Mouse (Mus musculus) kidney, adult 11 months (tissue): ENCODE results near the gene E030018B13Rik.

ENCODE experiments used
- DNase-seq: peaks from one replicate; pipeline ENCODE4 v3.0.0; 2022

E030018B13Rik gene

DNA sequence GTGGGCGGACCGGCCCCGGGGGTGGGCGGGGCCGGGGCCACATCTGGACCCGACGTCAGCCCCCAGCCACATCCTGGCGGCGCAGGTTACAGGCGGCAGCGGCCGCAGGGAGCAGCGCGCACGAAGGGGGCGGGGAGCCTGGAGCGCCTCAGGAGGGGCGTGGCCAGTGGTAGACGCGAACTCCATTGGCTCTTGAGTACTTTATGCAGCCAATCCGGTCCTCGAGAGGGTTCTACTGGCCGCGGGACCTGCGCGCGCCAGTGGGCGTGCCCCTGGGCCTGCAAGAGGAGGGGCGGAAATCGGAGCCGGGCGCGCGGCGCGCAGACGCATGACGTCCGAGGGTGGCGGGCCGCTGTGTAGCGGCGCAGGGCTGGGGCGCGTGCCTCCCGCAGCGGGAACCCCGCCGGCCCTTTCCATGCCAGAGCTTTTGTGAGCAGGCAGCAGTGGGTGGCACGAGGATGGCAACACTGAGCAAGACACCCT is 22.3 kb downstream of the E030018B13Rik start, which contains the start of gene Klf13:
TSS of gene Klf13 (minus strand) at position 2 of the 483 bp plus-strand sequence.
- peak; percentile 99 for DNase-seq

DNA sequence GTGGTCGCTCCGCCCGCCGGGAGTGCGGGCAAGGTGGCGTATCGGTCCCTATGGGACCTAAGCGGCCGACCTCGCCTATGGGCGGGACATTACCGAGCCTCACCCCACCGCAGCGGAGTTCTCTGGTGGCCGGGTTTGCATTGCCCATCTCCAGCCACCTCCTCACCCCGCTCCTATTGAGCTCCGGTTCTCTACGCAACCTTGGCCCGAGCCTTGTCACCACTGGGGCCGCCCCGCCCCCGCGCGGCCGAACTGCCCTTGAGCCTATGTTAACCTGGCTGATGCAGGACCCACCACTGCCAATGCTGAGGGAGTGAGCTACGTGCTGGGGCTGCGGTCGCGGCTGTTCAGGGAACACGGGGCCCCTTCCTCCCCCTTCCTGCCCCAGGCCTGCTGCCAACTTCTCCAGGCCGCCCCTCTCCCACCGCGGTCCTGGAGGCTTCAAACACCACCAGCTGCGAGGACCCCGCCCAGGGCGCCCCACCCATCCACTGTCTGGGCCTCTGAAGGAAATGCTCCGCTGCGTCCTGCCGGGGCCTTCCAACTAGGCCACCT is 22.8 kb downstream of the E030018B13Rik start:
- peak; percentile 87 for DNase-seq

DNA sequence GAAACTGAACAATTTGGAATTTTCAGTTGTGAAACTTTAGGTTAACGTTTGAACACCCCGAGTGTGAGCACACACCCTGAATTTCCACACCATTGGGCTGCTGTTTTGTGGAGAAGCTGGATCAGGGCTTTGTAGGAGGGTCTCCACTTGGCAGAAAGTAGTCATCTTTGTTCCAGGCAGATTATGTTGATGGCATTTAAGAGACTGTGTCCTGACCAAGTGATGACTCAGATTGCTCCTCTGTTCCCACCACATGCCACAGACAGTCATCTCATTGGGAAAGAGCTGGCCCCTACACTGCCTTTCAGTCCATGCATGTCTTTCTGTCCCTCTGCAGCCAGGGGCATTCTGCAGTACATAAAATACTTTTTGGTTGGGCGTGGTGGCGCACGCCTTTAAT is 23.7 kb downstream of the E030018B13Rik start:
- no peak for DNase-seq

DNA sequence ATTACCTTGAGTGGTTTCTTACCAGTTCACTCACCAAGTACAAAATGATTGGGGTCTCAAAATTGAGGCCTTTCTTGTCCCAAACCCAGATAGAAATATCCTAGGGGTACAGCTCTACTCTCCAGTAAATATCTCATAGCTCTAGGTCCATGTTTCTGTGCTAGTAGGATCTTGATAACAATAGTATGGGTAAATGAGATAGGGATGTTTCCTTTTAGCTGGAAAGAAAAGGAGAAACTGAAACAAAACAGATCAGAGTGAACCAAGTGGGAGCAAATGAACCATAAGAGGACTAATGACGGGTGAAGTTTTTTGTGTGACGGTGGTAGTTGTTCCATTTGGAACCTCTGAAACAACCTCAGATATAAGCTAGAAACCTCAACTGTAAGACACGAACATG is 24.4 kb downstream of the E030018B13Rik start:
- no peak for DNase-seq

DNA sequence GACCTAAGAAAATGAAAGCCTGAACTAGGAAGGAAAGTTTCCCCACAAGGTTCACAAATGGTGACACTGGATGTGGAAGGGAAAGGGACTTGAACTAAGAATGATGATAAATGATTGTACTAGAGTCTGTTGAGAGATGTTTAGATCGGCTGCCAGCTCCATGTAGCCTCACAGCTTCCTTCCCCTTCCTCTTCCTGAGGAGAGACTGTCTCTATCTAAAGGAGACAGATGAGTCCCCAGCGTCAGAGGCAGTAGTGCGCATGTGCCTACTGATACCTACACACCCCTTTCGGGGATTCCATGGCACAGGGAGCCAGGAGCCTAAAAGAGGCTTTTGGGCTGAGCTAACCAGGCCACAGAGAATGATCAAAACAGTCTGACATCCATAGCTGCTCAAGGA is 24.8 kb downstream of the E030018B13Rik start:
- DNase-seq: no peak

DNA sequence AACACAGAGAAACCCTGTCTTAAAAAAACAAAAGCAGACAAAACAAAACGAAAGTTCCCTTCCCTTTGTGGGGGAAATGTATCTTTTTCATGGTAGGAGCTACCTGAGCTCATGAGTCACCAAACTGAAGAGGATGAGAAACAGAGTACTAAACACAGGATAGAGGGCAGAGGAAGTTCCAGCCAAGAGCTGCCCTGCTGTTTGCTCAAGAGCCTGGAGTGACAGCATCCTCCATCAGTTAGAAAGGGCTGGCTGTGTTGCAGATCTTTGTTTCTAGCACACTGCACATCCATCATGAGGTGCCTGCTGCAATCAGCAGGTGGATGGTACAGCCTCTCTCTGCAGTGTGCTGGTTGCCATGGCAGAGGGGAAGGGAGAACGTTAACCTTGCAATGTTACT is 27.3 kb downstream of the E030018B13Rik start:
- no peak for DNase-seq

DNA sequence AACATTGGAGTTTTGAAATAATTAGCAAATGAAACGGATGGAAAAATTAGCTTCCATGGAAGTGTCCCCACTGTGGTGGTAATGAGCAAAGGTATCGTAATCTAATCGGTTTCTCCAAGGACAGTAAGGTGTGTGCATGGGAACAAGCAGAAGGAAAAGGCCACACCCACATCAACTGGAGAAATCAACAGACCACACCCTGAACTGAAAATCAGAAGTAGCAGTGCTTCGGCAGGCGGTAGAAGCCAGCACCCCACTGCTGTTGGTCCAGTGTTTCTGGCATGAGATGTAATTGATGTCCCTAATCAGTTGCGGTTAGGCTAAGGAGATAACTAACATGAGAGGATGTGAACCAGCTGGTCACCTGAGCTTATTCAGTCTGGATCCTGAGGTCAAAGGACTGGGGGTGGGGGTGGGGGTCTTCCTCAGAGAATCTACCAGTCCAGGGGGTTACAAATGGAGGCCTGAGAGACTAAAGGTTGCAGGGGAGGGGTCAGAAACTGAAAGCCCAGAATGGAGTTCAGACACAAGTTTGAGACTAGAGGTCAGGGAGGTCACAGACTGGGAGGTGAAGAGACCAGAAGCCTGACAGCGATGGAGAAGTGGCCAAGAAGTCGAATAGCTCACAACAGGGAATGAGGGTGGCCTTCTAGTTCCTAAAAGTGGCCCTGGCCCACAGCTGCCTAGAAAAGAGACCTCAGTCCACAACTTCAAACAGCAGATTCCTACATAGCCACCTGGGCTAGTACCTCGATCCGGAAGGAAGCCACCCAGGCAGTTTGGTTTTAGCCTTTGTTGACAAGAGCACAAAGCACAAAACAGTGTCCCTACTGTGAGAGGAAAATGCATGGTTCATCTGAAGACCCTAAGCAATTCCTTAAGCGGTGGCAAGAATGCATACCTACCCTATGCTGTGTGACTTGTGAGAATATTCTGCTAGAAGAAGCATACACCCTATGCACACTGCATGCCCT is 31.1 kb downstream of the E030018B13Rik start:
- DNase-seq: no peak

DNA sequence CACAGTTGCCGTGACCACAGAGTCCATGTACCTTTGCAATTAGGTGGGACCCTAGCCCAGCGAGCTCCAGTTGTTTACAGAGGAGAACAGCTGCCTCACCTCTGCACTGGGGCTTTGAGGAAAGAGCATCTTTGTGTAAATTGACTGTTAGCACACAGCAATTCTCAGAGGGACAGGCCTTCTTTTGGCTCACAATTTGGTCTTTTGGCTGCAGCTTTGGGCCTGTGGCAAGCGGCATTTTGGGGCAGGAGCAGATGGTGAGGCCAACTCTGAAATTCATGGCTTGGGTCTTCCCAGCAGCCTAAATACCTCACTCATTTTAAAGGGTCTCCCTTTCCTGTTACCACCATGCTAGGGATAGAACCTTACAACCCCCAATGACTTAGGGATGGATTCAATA is 32.5 kb downstream of the E030018B13Rik start:
- DNase-seq: no peak

DNA sequence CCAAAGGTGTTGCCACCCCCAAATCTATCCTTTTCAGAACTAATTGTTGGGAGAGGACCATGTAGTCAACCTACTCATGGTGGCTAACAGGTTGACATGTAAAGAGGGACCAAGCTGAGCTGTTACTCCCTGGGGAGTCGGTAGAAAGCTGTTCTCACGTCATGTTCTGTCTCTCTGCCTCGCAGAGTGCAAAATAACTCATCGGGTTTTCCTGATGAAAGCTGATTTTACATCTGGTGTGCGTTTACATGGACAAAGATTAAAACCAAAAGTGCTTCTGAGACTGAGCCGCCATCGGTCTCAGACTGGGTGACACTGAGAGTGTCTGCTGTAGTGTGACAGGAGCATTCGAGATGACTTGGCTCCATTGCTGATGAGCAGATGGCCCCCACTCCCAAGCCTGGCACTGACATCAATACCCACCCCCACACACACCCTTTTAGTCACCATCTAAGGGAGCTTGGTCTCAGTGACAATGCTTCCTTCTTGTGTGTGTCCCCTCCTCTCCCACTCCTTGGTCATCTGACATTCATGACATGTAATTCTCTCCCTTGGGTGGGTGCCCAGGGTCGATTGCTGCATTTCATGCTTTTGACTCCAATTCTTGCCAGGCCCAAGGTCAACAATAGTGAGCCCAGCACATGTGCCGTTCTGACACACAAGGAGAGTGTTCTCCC is 34.4 kb downstream of the E030018B13Rik start:
- DNase-seq: no peak

DNA sequence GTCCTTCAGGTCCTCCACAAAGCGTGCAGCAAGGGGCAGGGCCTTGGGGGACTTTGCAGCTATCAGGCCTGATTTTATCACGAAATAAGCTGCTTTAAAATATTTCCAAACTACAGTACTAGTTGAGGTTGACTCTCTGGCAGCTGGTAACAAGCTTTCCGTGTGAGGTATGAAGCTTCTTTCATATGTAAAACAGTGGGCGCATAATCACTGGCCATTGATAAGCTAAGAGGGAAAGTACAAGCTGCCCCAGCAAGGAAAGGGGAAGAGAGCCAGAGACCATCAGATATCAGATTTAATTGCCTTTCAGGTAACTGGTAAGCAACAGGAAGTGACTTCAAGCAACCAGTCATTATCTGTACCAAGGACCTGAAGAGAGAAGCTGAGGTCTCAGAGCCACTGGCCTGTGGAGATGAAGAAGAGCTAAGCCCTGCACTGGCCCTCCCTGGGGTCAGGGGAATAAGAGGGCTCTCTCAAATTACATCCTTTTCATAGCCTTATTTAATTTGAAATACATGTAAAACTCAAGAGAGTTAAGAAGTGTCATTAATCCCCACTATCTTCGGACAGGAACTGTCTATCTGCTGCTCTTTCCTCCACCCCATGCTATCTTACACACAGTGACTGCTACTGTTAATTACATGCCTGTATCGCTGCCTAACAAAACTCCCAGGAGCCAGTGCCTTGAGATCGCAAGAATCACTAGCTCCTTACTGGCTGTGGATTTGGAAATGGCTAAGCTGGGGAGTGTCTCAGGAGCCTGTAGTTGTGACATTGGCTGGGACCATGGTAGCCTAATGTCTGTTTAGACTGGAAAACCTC is 35.6 kb downstream of the E030018B13Rik start:
- DNase-seq: no peak

DNA sequence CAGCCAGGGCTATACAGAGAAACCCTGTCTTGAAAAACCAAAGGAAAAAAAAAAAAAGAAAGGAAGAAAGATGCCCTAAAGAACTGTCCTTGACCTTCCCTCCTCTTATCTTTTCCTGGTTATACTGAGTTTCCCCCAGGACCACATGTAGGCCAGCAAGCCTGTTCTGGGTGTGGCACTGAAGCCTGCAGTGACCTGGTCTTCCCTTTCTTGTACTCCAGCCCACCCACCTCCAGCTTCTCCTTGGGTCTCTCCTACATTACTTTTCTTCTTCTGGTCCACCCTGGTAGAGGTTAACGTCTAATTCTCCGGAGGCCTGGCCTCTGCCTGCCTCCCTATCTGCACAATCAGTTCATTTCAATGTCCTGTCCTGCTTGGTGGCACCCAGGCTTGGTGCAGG is 38.8 kb downstream of the E030018B13Rik start:
- no peak for DNase-seq

DNA sequence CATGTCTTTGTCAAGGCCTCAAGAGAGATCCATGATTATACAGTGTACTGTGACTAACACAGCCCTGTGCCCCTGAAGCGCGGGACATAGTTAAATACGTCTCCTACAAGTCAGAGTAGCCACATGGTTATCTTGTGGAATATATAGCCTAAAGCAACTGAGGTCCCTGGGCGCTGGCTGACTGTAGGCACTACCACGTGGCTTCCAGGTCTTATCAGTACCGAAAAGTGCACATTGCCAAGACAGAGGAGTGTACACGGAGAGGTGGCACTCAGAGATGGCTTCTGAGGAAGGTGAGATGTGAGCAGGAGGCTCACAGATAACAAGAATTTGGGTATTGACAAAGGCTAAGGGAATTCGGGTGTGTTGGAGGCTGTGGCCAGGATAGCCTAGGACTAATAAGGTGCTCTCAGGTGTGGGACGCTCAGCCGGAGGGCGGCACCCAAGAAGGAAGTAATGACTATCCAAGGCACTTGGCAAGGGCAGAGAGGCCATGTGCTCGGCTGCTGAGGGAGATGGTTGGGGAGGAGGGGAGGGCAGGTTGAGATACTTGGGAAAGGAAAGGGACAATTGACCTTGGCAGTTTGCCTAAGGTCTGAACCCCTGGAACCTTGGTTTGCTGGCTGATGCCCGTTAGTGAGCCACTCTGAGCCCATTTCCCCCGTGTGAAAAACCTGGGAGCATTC is 39.6 kb downstream of the E030018B13Rik start:
- DNase-seq: no peak

DNA sequence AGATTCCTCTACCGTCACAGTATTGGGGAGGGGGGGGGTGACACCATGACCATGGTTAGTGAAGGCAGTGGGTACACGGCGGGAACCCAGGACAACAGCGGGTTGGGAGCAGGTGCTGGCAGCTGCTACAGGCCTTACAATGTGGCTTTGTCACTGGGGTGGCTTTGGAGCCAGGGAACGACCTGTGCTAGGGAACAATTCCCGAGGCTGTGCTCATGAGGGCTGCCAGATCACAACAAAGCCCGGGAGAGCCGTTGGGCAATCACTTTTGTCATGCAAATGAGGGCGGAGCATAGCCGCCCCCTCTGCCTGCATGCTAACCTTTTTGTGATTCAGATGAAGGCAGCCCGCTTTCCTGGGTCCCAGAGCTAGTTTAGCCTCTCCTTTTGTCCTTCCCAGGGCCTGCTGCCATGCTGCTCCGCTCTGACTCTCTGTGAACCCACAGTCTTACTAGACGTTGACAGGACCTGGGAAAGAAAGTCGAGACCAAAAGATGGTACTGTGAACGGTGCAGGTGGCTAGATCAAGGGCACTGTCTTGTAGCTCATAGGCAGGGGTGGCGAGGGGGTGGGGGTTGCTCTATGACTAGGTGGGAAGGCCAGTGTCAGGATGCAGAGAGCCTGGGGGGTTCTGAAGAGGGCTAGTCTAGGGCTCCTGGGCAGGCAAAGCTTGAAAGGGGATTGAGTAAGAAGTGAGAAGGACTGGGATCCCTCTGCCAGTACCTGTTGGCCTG is 40.5 kb downstream of the E030018B13Rik start:
- no peak for DNase-seq

DNA sequence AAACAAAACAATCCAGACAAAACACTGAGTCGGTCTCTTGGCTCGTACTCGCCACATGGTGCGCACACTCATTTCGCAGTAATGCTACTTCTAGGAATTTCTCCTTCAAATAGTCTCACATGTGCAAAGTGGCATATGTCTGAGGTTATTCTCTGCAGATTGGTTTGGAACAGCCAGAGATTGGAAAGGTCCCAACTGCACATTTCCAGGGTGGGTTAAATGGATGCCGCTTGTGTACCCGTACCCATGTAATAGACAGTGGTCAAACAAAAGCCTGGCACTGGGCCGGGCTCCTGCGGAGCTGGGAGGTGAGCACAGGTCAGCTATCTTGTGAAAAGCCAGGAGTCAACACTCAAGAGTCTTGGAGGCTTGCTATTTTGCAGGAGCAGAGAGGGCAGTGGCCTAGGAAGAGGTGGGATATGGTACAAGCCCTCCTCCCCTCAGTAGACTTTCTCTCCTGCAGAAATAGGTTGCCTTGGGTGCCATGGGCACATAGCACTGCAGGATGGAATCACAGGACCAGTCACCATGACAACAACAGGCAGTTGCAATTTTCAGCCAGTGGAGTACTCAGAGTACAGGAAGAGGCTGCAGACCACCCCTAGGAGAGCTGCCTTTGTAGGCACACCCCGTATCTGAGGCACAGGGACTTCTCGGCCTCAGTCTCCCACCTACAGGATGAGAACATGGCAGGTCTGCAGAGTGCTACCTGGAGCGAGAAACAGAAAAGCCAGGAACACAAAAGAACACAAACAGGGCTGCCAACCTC is 41.4 kb downstream of the E030018B13Rik start:
- DNase-seq: no peak

DNA sequence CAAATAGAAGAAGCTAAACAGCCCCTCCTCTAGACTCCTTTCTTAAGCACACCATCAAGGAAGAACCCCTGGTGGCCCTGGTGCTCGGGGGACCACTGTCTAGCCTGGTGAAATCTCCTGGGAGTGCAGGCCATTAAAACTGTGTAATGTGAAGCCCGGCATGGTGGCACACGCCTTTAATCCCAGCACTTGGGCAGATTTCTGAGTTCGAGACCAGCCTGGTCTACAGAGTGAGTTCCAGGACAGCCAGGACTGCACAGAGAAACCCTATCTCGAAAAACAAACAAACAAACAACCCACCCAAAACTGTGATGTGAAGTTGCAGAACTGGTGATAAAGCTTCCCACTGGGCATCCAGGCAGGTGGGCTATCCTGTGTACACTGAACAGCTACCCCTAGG is 47.0 kb downstream of the E030018B13Rik start:
- DNase-seq: no peak

DNA sequence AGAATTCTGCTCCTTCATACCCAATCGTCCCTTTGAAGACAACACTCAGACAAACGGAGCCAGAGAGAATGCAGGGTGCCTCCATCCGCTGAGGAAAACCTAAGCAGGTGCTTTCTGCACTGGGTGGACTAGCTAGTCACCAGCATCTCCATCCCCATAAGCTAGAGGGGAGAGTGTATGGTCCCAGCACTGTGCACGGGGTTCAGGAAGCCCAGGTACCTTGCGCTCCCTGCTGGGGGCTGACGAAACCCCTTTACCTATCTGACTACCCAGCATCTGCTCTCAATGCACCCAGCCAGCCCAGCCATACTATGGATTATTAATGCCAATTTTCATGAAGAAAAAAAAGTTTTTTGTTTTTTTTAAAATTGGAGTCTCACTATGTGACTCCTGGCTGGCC is 47.5 kb downstream of the E030018B13Rik start:
- DNase-seq: no peak

DNA sequence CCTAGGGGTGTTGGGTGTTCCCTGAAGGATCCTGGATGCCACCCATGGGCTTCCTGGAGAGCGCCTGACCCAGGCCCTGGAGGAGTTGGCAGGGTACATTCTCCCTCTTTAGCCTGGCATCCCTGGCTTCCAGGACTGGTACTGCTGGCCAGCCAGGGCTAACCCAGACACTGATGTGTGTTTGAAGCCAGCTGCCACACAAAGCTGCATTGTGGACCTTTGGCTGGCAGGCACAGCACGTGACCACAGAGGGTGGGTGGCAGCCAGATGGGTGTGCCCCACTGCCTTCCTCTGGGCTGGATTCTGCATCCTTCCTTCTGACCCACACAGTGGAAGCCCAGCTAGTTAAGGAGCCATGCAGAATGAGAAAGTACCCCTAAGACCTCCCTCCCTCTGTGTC is 48.5 kb downstream of the E030018B13Rik start:
- no peak for DNase-seq

DNA sequence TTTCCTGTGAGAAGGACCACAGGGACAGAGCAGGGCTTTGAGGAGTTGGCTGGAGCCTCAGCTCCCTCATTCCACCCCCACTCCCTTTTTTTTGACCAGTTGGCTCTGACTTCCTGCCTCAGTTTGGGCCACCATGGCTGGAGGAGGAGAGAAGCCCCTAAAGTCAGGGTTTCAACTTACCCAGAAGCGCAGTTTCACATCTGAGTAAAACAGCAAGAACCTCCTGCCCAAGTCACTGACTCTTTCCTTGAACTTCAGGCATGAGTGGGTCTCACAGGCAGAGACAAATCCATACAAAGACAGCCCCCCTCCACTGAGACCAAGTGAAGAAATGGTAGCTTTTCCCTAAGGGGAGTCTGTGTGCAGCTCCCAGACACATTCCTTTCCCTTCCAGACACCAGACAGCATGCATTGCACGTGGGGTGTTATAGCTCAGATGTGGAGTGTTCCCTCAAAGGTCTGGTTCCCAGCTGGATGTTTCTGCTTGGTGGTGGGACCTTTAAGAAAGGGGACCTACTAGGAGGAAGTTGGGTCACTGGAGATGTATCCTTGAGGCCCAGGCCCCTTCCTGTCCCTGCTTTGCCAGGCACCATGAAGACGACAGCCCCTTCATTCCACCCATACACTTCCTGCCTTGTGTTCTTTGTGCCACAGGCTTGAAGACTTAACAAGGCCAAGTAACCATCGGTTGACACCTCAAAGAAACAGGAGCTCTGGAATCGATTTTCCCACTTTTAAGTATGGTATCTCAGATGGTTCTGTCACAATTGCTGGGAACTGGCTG is 49.2 kb downstream of the E030018B13Rik start:
- no peak for DNase-seq

DNA sequence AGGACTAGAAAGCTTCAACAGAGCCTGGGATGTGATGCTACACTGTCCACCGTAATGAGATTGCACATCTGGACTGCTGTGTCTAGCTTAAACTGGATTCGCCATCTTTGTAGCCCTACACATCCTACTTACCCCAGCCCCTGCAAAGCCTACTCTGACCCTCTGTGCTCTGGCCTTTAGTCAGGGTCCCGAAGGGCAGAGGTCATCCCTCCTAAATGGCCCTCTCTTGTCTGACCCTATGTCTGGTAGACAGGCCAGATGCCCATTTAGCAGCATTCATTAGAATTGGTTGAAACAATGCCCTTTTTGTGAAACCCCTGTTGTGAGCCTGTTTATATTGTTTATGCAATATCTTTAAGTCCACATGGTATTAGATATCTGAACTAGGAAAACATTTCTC is 53.3 kb downstream of the E030018B13Rik start:
- DNase-seq: no peak
